Mouse (Mus musculus): ENCODE data around the gene Ugcg. TPM values are rescaled to one million over a fixed set of nuclear protein-coding genes. Genes with fewer than 3 reads are reported as not detected.
A peak's percentile ranks its signal among the peaks of the same experiment; 100 is the strongest.

Ugcg gene
- total RNA-seq, 2 experiments from 2014 or later = 28.0 to 29.0 TPM

DNA sequence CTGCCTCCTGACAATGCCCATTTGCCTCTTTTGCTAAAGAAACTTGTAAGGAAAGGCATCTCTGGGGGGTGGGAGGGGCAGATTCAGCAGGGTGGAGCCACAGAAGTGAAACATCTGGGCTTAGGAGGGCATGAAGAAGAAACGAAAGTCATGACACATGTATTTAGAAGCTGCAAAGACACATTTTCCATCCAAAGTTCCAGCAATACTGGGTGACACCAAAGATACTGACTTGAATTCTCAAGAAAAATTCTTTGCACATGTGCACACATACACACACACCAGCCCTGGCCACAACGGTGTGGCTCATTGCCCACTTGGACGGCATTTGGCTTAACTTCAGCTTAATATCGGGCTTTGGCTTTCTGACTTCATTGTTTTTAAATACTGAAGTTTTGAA, 35.8 kb downstream of the Ugcg start:
- DNase-seq (ENCODE audit: low spot score in 2 of 2) = no peak

DNA sequence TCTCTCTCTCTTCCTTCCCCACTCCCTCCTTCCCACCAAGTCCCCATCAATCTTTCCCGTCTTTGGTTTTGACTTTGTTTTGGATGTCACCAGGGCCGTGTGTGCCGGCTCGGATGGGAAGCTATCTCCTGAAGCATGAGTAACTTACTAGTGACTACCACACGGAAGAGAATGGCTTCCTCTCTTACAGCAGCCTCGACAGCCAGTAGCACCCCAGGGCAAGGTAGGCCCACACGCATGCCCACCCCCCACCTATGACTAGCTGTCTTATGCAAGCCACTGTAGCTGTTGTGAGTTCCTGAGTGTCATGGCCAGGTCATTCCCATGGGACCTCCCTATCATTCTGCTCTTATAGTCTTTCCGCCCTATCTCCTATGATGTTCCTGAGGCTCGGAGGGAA, 38.0 kb downstream of the Ugcg start:
- DNase-seq (ENCODE audit: low spot score in 2 of 2) = no peak

DNA sequence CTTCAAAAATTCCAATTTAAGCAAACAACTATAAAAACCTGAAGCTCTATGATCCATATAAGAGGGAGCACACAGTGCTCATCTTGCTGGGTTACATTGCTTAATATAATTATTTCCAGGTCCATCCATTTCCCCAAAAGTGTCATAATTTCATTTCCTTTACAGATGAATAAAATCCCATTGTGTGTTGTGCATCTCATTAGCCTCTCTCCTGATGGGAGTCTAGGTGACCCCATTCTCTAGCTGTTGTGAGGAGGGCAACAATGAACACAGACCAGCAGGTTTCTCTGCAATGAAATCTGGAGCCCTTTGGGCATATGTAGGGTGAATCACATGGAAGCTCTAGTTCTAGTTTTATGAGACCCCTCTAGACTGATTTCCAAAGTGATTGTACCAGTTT, 39.9 kb downstream of the Ugcg start:
- no peak for DNase-seq (ENCODE audit: low spot score in 2 of 2)

DNA sequence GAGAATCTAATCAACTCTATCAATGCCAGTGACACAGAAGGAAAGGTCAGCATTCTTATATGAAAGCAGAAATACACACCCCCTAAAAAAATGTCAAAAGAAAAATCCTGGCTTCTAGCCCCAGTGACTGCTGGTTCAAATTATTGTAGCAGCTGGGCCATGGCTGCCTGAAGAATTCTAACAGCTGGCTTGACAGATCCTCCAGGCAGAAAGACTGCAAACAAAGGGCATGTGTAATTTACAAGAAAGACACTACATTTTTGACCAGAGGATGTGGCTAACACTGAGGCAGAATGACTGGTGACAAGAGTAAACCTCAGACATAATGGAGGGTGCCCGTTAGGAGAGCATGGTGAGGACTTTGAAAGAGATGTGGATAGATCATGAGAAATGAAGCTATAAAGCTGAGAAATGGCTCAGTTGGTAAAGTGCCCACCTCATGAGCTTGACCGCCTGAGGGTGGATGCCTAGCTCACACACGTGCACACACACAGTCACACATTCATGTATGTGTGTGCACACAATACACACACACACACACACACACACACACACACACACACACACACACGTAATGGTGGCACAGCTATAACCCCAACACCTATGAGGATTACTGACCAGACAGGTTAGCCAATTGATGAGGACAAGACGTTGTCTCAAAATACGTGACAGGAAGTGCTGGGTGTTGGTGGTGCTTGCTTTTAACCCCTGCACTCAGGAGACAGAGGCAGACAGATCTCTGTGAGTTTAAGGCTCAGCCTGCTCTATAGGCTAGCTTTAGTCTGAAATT, 42.4 kb downstream of the Ugcg start:
- peak in 1 of 2 experiments; percentile 40 for DNase-seq (ENCODE audit: low spot score in 2 of 2)

DNA sequence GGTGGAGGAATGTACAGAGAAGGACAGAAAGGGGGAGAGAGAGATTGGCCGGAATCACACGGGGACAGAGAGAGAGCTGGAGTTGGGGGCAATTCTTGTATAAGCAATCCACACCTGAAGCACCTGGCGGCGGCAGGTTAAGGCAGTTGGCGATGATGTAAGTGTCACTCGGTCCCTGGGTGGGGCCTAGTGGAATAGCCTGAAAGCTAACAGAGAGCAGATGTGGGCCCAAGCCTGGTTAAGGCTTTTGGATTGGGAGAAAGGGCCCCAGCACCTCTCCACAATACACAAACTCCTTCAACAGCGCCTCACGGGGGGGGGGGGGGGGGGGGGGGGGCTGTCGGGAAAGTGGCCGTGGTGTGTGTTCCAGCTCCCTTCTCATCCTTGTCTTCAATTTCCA, 45.0 kb downstream of the Ugcg start:
- no peak for DNase-seq (ENCODE audit: low spot score in 2 of 2)

DNA sequence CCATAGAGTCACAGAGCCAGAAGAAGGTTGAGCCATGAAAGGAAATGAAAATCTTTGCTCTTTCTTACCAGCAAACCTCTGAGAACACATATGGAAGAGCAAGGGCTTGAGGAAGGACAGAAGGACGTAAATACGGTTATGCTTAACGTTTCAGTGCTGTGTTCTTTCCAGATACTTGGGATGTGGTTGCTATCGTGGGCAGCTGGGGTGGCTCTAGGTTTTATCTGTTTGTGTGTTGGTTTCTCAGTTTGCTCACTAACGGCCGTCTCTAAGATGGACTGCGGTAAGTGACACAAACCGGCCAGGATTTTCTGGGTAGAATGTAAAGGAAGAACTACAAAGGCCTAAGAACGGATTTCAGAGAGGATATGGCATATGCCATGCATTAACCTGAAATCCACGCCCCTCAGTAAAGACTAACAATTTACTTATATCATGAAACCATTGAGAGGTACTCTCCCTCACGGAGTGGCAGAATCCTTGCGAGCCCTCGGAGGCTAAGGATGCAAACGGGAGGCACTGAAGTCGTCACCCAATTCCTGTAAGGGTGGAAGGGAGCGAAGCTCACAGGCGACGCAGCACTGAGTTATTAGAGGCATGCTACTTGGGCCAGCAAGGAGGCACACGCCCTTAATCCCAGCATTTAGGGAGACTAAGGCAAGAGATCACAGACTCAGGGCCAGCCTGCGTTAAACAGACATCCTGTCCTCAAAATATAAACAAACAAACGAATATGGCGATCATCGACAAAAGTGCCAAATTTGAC, 45.6 kb downstream of the Ugcg start:
- no peak for DNase-seq (ENCODE audit: low spot score in 2 of 2)

DNA sequence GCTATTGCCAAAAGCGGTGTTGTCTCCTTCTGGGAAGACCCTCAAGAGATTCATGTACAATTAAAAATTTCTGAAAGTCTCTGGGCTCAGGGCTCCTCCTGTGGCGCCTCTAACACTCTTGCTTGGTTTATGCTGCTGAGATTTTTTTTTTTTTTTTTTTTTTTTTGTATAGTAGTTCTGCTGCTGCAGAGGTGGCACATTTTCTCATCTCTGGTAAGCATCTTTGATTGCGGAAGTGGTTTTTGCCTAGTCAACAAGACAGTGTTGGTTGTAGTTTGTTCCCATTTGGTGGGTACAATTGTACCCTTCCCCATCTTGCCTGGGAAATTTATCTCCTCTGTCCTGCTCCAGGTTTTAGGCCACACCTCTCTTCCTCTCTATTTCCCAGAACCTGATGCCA, 47.3 kb downstream of the Ugcg start:
- DNase-seq (ENCODE audit: low spot score in 2 of 2) = no peak

DNA sequence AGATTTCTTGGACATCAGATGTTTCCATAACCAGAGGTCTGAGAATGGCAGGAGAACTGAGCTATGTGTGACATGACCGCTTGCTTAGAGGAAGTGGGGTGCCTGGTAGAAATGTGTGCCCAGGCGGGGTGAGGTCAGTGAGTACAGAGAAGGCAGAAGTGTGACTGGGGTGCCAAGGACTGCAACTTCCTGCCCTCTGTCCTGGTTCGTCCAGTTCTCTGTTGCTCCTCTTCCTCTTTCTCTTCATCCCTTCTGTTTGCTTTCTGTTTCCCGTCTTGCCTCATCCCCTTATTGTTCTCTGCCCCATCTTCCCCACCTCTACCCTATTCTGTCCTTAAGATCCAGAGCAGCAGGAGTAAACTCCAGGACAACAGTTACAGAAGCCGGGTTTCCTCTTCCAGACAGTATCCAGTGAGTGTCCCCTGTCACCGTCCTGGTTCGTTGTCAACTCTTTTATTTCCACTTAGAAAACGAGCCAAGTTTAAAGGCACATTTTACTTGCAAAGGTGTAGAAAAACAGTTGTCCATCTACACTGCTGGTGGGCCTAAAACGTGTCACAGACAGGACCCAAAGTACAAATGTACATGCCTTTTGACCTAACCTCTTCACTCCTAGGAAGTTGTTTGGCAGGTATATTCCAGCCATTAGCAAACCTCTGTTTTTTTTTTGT, 49.7 kb downstream of the Ugcg start:
- no peak for DNase-seq (ENCODE audit: low spot score in 2 of 2)

DNA sequence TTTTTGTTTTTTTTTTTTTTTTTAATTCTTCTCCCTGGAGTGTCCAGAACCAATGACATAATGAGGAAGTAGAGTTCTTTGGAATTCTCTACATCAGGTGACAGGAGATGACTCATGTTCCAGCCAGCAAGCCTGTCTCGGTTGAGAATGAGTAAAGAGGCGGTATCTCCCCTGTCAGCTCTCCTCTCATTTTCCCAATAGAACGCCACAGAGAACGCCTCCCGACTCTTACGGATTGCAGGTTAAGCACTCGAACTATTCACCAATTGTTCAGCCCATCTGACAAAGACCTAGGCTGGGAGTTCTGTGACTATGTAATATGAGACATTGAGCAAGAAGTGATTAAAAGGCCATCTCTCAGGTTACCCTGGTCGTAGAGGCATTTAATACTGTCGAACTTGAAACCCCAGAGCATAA, 50.3 kb downstream of the Ugcg start:
- DNase-seq (ENCODE audit: low spot score in 2 of 2) = no peak

DNA sequence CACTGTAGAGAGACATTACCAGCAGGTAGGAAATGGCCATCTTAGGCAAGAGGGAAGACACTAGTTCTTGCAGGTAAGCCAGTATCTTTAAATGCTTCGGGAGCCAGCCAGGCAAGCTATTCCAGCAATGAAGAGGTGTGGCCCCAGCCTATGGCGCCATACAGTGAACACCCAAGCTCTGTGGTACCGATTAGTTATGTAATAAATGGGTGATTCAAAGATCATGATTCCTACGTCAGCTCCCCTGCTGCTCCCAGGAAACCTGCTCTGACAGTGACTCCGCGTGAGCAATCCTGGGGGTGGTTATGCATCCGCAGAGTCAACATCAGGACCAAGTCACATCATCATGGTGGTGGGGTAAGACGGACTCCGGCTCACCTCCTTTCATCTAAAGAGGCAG, 51.1 kb downstream of the Ugcg start:
- DNase-seq (ENCODE audit: low spot score in 2 of 2) = no peak

DNA sequence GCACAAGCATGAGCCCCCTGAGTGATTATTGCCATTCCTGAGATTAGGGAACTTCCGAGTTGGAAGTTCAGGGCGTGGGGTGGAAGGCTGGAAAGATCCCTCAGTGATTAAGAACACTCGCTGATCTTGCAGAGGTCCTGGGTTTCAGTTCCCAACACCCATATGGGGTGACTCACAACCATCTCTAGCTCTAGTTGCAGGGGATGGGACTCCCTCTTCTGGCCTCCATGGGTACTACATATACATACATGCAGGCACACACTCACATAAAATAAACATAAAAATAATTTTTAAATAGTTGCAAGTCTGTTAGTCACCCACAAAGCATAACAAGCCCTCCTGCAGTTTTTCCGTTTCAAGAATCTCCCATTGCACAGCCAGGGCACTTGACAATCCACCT, 52.0 kb downstream of the Ugcg start:
- DNase-seq (ENCODE audit: low spot score in 2 of 2) = no peak

DNA sequence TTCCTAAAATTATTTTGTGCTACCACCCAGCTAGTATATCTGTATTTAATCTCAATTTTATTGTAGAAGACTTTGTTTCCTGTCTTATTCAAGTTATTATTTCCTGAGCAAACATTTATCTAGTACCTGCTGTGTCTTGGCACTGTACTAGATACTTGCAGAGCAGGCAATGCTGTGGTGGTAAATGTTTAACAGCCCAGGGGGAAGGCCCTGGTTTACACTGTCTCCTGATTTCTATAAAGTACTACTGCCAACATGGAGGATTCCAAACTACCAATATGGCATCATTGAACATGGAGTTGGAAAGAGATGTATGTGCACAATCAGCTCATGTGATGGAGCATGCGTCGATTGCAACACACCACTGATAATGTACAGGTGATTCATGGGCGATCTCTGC, 53.2 kb downstream of the Ugcg start:
- DNase-seq (ENCODE audit: low spot score in 2 of 2) = no peak

DNA sequence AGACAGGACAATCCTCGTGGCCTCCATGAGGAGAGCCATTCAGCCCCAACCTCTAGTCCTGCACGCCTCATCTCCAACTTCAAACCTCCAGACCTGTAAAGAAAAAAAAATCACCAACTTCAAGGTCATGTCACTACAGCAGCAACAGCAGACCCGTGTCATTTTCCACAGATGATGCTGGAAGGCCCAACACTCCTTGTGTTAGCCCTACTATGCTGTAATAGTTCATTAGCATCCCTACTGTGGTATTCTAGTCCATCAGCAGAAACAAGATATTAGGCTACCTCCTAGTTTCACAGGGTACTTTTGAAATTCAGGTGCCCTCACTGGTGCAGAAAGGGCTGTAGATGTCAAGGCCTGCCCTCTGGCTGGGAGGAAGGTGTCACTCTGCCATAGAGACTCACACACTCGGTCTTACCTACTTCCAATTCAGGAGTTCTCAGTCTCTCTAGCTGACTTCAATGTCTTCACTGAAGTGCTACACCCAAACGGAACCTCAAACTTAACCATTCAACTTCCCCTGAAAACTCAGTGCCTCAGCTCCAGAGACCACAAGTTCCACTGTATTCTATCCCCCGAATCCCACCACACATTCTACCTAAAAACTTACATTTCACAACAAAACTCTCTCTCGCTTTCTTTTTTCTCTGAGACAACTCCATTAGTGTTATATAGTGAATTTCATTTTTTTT, 54.9 kb downstream of the Ugcg start:
- no peak for DNase-seq (ENCODE audit: low spot score in 2 of 2)

DNA sequence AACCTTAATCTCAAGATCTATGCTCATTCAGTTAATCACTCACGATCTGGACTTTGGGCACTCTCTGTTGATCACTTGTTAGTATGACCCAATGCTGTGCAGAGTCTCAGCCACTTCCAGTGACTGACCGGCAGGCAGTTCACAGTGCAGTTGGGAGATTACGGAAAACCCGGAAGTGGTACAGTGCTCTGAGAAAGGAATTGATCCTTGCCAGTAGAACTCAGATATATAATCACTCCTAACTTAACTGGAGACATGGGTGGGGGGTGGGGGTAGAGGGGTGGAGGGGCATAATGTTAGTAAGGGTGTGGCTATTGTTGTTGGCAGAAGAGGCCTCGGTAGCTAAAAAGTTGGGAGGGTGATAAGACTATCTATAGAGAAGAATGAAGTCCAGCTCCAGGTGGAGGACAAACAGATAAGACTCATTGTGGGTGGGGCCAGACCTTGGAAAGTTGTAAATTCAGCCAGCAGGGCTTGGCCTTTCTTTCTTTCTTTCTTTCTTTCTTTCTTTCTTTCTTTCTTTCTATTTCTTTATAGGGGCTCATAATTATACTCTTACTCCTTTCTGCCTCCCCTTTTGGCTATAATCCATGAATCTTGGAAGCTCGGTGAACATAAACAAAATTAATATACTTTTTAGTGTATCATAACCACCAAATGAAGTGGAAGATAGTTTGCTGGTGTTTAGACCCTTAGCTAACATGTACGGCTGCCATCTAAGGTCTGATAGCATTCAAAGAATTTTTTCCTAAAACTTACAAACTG, 55.9 kb downstream of the Ugcg start:
- DNase-seq (ENCODE audit: low spot score in 2 of 2) = no peak

DNA sequence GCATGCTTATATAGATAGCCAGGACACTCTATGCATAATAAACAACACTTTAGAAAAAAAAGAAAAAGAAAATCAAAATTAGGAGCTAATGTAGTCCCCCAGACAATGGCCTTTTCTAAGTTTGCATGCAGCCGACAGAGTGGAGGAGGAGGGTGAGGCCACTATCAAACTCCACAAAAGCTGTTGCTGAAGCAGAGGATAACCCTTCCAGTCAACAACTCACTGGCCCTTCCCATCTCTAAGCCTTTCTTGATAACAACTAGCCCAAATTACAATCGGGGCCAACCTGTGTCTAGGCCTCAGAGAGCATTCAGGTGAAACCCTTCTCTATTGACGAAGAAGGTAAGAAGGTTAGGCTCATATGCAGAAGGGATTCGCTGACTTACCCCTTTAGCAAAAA, 56.7 kb downstream of the Ugcg start:
- no peak for DNase-seq (ENCODE audit: low spot score in 2 of 2)

DNA sequence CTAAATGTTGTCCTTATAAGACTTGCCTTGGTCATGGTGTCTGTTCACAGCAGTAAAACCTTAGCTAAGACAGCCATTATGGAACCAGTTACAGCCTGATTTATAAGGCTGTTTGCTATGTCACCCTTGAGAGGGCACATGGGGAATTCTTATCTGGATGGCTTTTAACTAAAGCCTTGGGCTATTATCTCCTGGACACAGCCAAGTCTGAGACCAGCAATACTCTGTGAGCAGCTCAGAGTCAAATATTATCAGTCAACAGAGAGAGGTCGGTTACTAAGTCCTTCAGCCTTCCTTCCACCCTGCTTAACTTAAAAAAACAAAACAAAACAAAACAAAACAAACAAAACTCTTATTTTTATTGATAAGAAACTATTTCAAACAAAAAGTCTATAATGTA, 58.5 kb downstream of the Ugcg start:
- no peak for DNase-seq (ENCODE audit: low spot score in 2 of 2)

DNA sequence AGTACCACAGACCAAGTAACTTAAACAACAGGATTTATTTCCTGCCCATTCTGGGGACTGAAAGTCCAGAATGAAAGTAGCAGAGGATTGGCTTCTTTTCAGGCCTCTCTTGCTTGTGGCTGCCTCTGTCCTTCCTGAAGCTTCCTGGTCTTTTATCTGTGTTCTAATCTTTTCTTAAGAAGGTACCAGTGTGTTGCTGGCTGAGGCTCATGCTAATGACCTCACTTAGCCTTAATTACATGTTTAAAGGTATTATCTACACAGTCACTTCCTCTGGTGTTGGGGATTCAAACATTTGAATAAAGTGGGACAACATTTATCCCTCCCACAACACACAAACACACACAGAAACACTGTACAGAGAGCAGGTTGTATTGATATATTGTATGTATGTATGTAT, 59.0 kb downstream of the Ugcg start:
- no peak for DNase-seq (ENCODE audit: low spot score in 2 of 2)

DNA sequence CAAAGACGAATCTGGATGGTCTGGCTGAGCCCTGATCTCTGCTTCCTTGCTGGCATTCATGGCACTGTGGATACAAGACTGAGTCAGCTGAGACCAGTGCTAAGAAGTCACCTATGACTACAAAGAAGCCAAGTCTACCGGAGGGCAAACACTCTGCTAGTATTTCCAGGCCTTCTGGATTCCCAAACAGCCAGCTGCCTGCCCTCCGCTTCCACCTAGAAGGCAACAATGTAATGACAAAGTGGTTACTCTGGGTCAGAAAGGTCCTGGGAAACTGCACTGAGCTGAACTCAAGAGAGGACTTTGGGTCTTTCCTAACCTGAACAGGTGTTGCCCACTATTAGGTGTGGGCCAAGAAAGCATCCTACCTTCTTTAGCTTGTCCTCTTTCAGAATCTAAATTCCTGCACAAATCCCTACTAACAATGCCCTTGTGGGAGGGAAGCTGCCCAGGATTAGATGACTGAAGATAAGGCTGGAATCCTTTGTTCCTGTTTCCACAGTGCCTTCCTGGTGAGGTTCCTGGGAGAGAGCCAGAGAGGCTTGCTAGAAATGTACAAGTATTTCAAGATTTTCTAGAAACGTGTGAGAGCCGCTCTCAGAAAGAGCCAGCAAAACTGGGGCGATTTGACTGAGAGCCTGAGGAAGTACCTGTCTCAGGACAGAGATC, 63.5 kb downstream of the Ugcg start:
- DNase-seq (ENCODE audit: low spot score in 2 of 2) = no peak

DNA sequence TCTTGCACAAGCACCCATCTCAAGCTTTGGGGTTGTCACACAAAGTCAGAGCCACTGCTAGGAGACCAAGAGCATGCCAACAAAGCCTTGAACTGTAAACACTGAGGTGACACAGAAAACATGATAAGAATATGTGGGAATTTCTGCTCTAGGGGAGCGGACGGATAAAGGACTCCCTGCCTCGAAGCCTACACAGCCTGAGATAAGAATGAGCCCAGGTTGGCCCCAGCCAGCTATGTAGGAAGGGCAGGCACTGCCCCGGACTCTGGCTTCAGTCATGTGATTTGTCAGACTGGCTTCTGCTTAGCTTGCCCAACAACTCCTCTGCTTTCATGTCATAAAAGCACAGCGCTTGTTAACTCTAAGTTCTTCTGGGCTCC, 64.0 kb downstream of the Ugcg start:
- DNase-seq (ENCODE audit: low spot score in 2 of 2) = no peak

DNA sequence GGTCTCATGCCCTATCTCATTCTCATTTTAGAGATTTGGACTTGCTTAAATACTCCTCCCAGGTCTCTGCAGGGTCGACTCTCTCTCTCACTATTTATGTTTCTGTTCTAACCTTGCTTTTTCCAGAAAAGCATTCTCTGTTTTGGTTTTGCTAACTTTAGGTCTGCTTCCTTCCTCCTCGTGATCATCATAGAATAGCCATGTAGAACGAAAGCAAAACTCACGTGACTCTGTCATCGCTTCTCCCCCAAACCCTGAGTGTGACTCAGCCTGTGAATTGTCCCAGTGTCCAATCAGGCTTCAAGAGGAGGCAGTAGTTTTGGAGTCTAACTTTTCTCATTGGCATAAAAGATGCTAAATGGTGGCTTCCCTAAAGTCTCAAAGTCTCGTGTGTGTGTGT, 65.3 kb downstream of the Ugcg start:
- DNase-seq (ENCODE audit: low spot score in 2 of 2) = no peak

All from gastrocnemius, postnatal 4 days (tissue).